Mouse (Mus musculus) midbrain, postnatal 0 days (tissue): ENCODE data around the gene Def8. TPM values are rescaled to one million over a fixed set of nuclear protein-coding genes. Genes with fewer than 3 reads are reported as not detected.
A peak's percentile ranks its signal among the peaks of the same experiment; 100 is the strongest.

Experiments used
- ATAC-seq: fragments of 200-750 bp; cut with Nextera tagmentation; 2 replicates; pipeline ENCODE4 v1.8.0; 2017; ENCODE audit warnings: moderate number of reproducible peaks, mild to moderate bottlenecking, moderate TSS enrichment, moderate library complexity; ENCODE audit not compliant: low FRiP score
- DNase-seq: peaks from one replicate; pipeline ENCODE4 v3.0.0-alpha.2; 2015; ENCODE audit warnings: low spot score
- H3K27ac ChIP-seq: fragments of 300-500 bp; sonication (generic); 2 replicates; pipeline ENCODE4 v1.5.1; 2014; ENCODE audit warnings: low read depth, mild to moderate bottlenecking, low read length, mixed read lengths
- H3K27me3 ChIP-seq: fragments of 300-500 bp; sonication (generic); 2 replicates; pipeline ENCODE4 v1.6.1; 2014; ENCODE audit warnings: low read length, control low read depth, mixed read lengths; ENCODE audit not compliant: insufficient read depth
- H3K36me3 ChIP-seq: fragments of 300-500 bp; sonication (generic); 2 replicates; pipeline ENCODE4 v1.6.1; 2014; ENCODE audit warnings: low read length, control low read depth, mixed read lengths; ENCODE audit not compliant: insufficient read depth
- H3K4me1 ChIP-seq: fragments of 300-500 bp; sonication (generic); 2 replicates; pipeline ENCODE4 v1.6.1; 2014; ENCODE audit warnings: mild to moderate bottlenecking, control low read depth, antibody characterized with exemption, low read length, mixed read lengths; ENCODE audit not compliant: insufficient read depth
- H3K4me2 ChIP-seq: fragments of 300-500 bp; sonication (generic); 2 replicates; pipeline ENCODE4 v1.6.1; 2014; ENCODE audit warnings: low read depth, mild to moderate bottlenecking, low read length, mixed read lengths; ENCODE audit not compliant: poor library complexity, severe bottlenecking
- H3K4me3 ChIP-seq: fragments of 300-500 bp; sonication (generic); 2 replicates; pipeline ENCODE4 v1.5.1; 2014; ENCODE audit warnings: low read depth, mild to moderate bottlenecking, low read length, moderate library complexity
- H3K9ac ChIP-seq: fragments of 300-500 bp; sonication (generic); replicated peaks from 2 replicates; pipeline ENCODE4 v1.6.1; 2014; ENCODE audit warnings: mild to moderate bottlenecking, low read length, moderate library complexity, mixed read lengths; ENCODE audit not compliant: poor library complexity, severe bottlenecking
- H3K9me3 ChIP-seq: fragments of 300-500 bp; sonication (generic); 2 replicates; pipeline ENCODE4 v1.6.1; 2016; ENCODE audit warnings: low read length, control low read depth
- CTCF ChIP-seq: IDR thresholded peaks from 2 replicates; pipeline ENCODE4 v1.5.1; 2016; ENCODE audit warnings: antibody characterized with exemption, mild to moderate bottlenecking
- WGBS: fragments of 180-500 bp; shearing (Covaris S2); extraction: QIAGEN DNeasy Blood & Tissue Kit; methylation state at CpG from one replicate; pipeline ENCODE4 v1.1.7; 2014; 5-methylcytosine and 5-hydroxymethylcytosine counted together
- polyA plus RNA-seq: library from polyadenylated mRNA; unstranded; fragments of >200 nt; fragmentation: Nextera tagmentation; extraction: Ambion mirVana; gene quantifications from 2 replicates; pipeline ENCODE4 v1.2.1, GENCODE M21; 2015
- total RNA-seq: library from RNA; depleted of rRNA; stranded (reverse); fragments of >200 nt; gene quantifications from 2 replicates; pipeline ENCODE4 v1.2.3, GENCODE M21; 2014

The Def8 gene
- total and polyA plus RNA-seq, 2 experiments from 2014 or later, result 36.4 to 47.6 TPM

- peaks cover 14% of the 10 kb centered on the region for H3K4me1 ChIP-seq
- peak overlapping the region; percentile 98 for H3K27ac ChIP-seq
- TF ChIP-seq CTCF, result no peak
- no peaks in the 10 kb centered on the region for H3K27me3 ChIP-seq
- no peaks in the 10 kb centered on the region for H3K9me3 ChIP-seq
- no peaks in the 10 kb centered on the region for H3K36me3 ChIP-seq
- H3K9ac ChIP-seq, result peak overlapping the region; percentile 77
- peak overlapping the region; percentile 47 for H3K4me3 ChIP-seq
- DNase-seq, result peak; percentile 83
- peak overlapping the region; percentile 89 for H3K4me2 ChIP-seq
- ATAC-seq, result no peak
- 15% methylated on average over 8 of the region's 8 CpGs for WGBS
Observed at GRCm38 (mm10) chr8:123410049-123410587, 13.2 kb upstream of the Def8 start.

DNA sequence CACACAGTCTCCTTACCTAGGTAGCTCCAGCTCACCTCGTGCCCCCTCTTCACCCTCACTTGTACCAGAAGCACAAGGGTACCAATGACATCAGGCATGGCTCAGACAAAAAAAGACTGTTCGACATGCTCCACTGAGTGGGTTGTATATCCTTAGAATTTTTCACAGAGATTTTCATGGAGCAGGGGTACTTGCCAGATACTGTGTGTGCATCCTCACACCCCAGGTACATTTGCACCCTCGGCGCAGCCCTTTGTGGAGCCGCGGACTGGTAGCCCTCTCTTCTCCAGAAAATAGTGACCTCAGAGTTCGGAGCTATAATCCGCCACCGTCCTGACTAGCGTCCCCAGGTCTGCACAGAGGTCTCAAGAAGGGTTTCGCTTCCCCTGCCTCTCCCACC is 12.5 kb upstream of the Def8 start:
- peak overlapping the region; percentile 89 for H3K4me2 ChIP-seq
- no peak for TF ChIP-seq CTCF
- H3K4me3 ChIP-seq, result peak overlapping the region; percentile 47
- peak overlapping the region; percentile 98 for H3K27ac ChIP-seq
- peak overlapping the region; percentile 77 for H3K9ac ChIP-seq
- H3K36me3 ChIP-seq, result no peaks in the 10 kb centered on the region
- DNase-seq (peak; percentile 38), ATAC-seq (peak; percentile 22; the same call in 1 of the 2 replicates)
- H3K27me3 ChIP-seq, result no peaks in the 10 kb centered on the region
- no peaks in the 10 kb centered on the region for H3K9me3 ChIP-seq
- H3K4me1 ChIP-seq, result peaks cover 14% of the 10 kb centered on the region
- 2% methylated on average over 11 of the region's 11 CpGs for WGBS

- Histone ChIP-seq H3K9me3 (no peaks in the 10 kb centered on the region), H3K9ac (peak within 1 kb of the TSS; percentile 77), H3K27me3 (no peaks in the 10 kb centered on the region), H3K4me3 (peak within 1 kb of the TSS; percentile 47), H3K36me3 (no peaks in the 10 kb centered on the region), H3K27ac (peak within 1 kb of the TSS; percentile 98), H3K4me1 (peaks cover 14% of the 10 kb centered on the region), H3K4me2 (peak within 1 kb of the TSS; percentile 89)
- under 1% methylated on average over 29 of the region's 29 CpGs for WGBS
- no peak for TF ChIP-seq CTCF
- ATAC-seq (peak; percentile 90), DNase-seq (peak; percentile 97)
Observed at GRCm38 (mm10) chr8:123411246-123411645, 12.1 kb upstream of the Def8 start, which contains the start of gene Tubb3. Tubb3 (plus strand) TSS chr8:123411424.

GRCm38 (mm10) chr8:123411781-123412327 is 11.5 kb upstream of the Def8 start:
- Histone ChIP-seq H3K27ac (peak overlapping the region; percentile 98), H3K4me3 (peak overlapping the region; percentile 47), H3K4me2 (peak overlapping the region; percentile 89), H3K9ac (peak overlapping the region; percentile 77), H3K27me3 (no peaks in the 10 kb centered on the region), H3K36me3 (0 out of 2 replicates have a peak, but pooled peaks cover 3% of the 10 kb centered on the region), H3K4me1 (peaks cover 19% of the 10 kb centered on the region), H3K9me3 (no peaks in the 10 kb centered on the region)
- DNase-seq (peak; percentile 50), ATAC-seq (peak; percentile 54)
- 2% methylated on average over 16 of the region's 16 CpGs for WGBS
- no peak for TF ChIP-seq CTCF

GRCm38 (mm10) chr8:123412560-123413170 is 10.7 kb upstream of the Def8 start:
- H3K9me3 ChIP-seq, result no peaks in the 10 kb centered on the region
- H3K36me3 ChIP-seq, result 0 out of 2 replicates have a peak, but pooled peaks cover 3% of the 10 kb centered on the region
- TF ChIP-seq CTCF, result no peak
- H3K27me3 ChIP-seq, result no peaks in the 10 kb centered on the region
- ATAC-seq (no peak), DNase-seq (peak; percentile 88)
- H3K4me2 ChIP-seq, result peak overlapping the region; percentile 89
- 3% methylated on average over 12 of the region's 12 CpGs for WGBS
- H3K4me1 ChIP-seq, result peaks cover 21% of the 10 kb centered on the region
- peak overlapping the region; percentile 77 for H3K9ac ChIP-seq
- peak overlapping the region; percentile 47 for H3K4me3 ChIP-seq
- H3K27ac ChIP-seq, result peak overlapping the region; percentile 98

DNA sequence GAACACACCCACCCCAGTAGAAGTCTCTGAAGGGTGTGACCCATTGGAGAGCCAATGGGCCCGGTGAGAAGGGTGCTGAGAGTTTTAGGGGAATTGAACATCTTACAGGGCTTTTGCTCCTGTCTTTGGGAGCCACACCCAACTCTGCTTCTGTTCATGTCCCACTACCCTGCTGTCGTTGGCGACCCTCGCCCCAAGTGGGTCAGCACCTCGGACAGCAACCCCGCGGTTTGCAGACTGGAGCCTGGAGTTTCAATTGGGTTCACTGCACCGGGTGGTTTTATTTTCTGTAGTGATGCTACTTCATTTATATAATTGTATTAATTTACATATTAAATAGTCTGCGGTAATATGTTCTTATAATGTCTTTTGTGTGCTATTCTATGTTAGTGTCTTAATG is 9.1 kb upstream of the Def8 start:
- peak overlapping the region; percentile 47 for H3K4me3 ChIP-seq
- TF ChIP-seq CTCF, result no peak
- H3K36me3 ChIP-seq, result peaks cover 7% of the 10 kb centered on the region
- no peaks in the 10 kb centered on the region for H3K27me3 ChIP-seq
- no peaks in the 10 kb centered on the region for H3K9me3 ChIP-seq
- ATAC-seq (no peak), DNase-seq (no peak)
- H3K9ac ChIP-seq, result peak overlapping the region; percentile 77
- peaks cover 15% of the 10 kb centered on the region; the same call in 1 of the 2 replicates for H3K4me1 ChIP-seq
- WGBS, result 7% methylated on average over 9 of the region's 9 CpGs
- peak overlapping the region; percentile 89 for H3K4me2 ChIP-seq
- peak overlapping the region; percentile 65 for H3K27ac ChIP-seq
